Mouse (Mus musculus): ENCODE data around the gene Scn4a.

DNA sequence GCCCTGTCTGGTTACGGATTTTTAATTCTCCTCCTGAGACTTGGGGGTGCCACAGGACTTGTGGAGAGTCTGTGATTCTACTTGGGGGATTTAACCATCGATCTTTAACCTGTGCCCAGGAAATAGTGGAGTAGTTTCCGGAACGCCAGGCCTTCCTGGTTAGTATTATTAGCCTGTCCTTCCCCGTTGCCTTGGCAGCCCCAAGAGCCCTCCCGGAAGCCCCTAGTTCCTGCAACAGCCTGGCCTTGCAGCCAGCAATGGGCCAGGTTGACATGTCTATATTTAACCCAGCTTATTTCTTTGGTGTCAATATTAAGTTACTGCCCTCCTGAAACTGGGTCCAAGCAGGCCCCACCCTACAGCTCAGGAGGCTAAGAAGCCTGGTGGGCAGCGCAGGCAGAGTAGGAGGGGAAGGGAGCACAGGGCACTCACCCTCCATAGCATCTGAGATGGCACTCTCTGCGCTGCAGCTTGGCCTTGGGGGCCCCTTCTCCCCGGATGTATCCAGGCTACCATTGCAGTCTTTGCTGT, 12.0 kb downstream of the Scn4a start:
- no peak for TF ChIP-seq GATA1 (IDR thresholded peaks at IDR 0.05; ENCODE audit: low read length)
- no peak for TF ChIP-seq TAL1 (IDR thresholded peaks at IDR 0.05; ENCODE audit: low read length)
